Mouse (Mus musculus) embryonic facial prominence, embryonic 15.5 days (tissue): ENCODE data around the gene H6pd. TPM values are rescaled to one million over a fixed set of nuclear protein-coding genes. Genes with fewer than 3 reads are reported as not detected.

Source experiments
- ATAC-seq: fragments of 200-750 bp; cut with Nextera tagmentation; 2 replicates; pipeline ENCODE4 v1.8.0; 2017; ENCODE audit warnings: low read depth, moderate TSS enrichment; ENCODE audit not compliant: insufficient number of reproducible peaks, low FRiP score, low TSS enrichment
- H3K27ac ChIP-seq: fragments of 300-500 bp; sonication (generic); replicated peaks from 2 replicates; pipeline ENCODE4 v1.5.1; 2015; ENCODE audit warnings: mild to moderate bottlenecking, inconsistent platforms
- H3K27me3 ChIP-seq: fragments of 300-500 bp; sonication (generic); 2 replicates; pipeline ENCODE4 v1.6.1; 2015; ENCODE audit warnings: inconsistent platforms
- H3K36me3 ChIP-seq: fragments of 300-500 bp; sonication (generic); 2 replicates; pipeline ENCODE4 v1.6.1; 2015; ENCODE audit warnings: mild to moderate bottlenecking, inconsistent platforms
- H3K4me1 ChIP-seq: fragments of 300-500 bp; sonication (generic); 2 replicates; pipeline ENCODE4 v1.6.1; 2015; ENCODE audit warnings: inconsistent platforms
- H3K4me2 ChIP-seq: fragments of 300-500 bp; sonication (generic); replicated peaks from 2 replicates; pipeline ENCODE4 v1.6.1; 2015; ENCODE audit warnings: mild to moderate bottlenecking, inconsistent platforms
- H3K4me3 ChIP-seq: fragments of 300-500 bp; sonication (generic); replicated peaks from 2 replicates; pipeline ENCODE4 v1.5.1; 2015; ENCODE audit warnings: mild to moderate bottlenecking, inconsistent platforms
- H3K9ac ChIP-seq: fragments of 300-500 bp; sonication (generic); 2 replicates; pipeline ENCODE4 v1.6.1; 2015; ENCODE audit warnings: inconsistent platforms
- H3K9me3 ChIP-seq: fragments of 300-500 bp; sonication (generic); replicated peaks from 2 replicates; pipeline ENCODE4 v1.6.1; 2016; ENCODE audit warnings: inconsistent platforms
- WGBS: fragments of 180-500 bp; shearing (Covaris S2); methylation state at CpG from one replicate; pipeline ENCODE4 v1.1.7; 2015; 5-methylcytosine and 5-hydroxymethylcytosine counted together
- polyA plus RNA-seq: library from polyadenylated mRNA; unstranded; fragments of >200 nt; fragmentation: Nextera tagmentation; extraction: Ambion mirVana; gene quantifications from 2 replicates; pipeline ENCODE4 v1.2.1, GENCODE M21; 2015

The H6pd gene
- 12.1 and 12.2 TPM in 2 replicates for polyA plus RNA-seq

DNA sequence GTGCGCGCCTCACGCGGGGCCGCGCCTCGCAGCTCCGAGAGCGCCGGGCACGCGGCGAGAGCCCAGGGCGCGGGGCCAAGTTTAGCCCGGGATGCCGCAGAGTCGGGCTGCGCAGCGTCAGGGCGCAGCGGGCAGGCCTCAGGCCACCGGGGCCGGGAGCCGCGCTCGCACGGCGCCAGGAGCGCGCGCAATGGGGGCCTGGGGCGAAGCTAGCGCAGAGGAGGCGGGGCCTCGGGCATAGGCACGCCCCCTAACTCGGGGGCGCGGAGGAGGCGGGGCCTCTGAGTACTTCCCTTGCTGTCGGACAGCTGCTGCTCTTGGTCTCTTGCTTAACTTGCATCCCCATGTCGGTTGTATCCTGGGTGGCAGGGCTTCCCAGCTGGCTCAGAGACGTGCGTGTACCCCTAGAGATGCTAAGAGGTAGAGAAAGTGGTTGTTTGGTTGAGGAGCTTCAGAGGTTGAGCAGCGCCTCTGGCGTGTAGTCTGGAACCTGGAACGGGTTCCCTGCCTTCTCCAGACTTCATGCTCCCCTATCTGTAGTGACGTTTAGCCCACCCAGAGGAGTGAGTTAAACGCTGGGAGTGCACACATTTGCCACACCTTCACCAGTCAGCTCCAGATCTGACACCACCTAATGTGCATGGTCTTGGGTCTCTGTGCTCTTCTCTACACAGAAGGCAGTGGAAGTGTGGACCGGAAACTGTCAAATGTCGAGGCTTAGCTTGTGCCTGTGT lies at the start of gene H6pd:
TSS of gene H6pd (minus strand) at position 171 of the 734 bp plus-strand sequence.
- H3K4me3 ChIP-seq, result peak within 1 kb of the TSS; percentile 73
- H3K4me1 ChIP-seq, result peaks cover 20% of the 10 kb centered on the region
- no peaks in the 10 kb centered on the region for H3K36me3 ChIP-seq
- WGBS, result 4% methylated on average over 52 of the region's 52 CpGs
- no peaks in the 10 kb centered on the region for H3K27me3 ChIP-seq
- peak within 1 kb of the TSS; percentile 79 for H3K9ac ChIP-seq
- H3K9me3 ChIP-seq, result no peaks in the 10 kb centered on the region
- H3K27ac ChIP-seq, result peak within 1 kb of the TSS; percentile 93
- peak; percentile 86 for ATAC-seq
- peak within 1 kb of the TSS; percentile 81 for H3K4me2 ChIP-seq

DNA sequence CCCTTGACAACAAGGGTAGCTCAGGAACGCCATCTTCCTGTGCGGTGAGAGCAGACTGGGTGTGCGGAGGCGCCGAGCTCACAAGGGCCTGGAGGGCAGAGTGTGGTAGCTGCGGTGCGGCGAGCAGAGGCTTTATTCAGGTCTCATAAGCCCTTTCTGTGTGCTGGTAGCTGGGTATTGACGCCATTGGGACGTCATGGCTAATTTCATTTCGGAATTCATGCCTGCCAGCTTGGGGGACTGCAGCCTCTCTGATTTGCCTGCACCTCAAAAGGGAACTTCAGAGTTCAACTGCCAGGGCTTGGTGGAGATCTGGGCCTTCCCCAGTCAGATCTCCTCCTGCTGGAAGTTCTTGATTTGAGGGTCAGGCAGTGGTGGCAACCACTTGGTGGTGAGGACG lies 48.9 kb upstream of the H6pd start:
- H3K4me1 ChIP-seq, result peaks cover 31% of the 10 kb centered on the region
- ATAC-seq, result no peak

DNA sequence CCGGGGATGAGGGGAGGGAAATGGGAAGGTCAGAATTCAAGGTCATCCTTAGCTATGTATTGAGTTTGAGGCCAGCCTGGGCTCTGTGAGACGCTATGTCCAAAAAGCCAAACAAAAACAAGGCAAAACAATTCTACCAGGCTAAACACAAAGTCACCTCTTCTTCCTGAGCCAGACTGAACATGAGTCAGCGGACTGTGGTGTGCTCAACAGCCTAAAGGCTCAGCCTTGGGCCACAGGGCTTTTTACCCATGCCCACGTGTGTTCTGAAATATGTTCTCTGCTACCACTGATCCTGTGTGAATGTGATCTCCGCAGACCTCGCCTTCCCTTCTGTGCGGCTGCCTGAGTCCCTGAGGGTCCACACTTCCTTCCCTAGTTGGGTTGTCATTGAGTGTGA lies 47.3 kb upstream of the H6pd start:
- Histone ChIP-seq H3K4me3 (no peak overlapping the region), H3K9me3 (no peaks in the 10 kb centered on the region), H3K4me2 (no peak overlapping the region), H3K4me1 (peaks cover 22% of the 10 kb centered on the region), H3K27me3 (no peaks in the 10 kb centered on the region), H3K27ac (no peak overlapping the region), H3K36me3 (no peaks in the 10 kb centered on the region), H3K9ac (no peak overlapping the region)
- 74% methylated on average over 7 of the region's 7 CpGs for WGBS
- ATAC-seq, result no peak

More for the DNA sequence above, 48.9 kb upstream of the H6pd start:
- Histone ChIP-seq H3K27ac (no peak overlapping the region), H3K27me3 (no peaks in the 10 kb centered on the region), H3K4me3 (no peak overlapping the region), H3K9me3 (no peaks in the 10 kb centered on the region), H3K9ac (no peak overlapping the region), H3K36me3 (no peaks in the 10 kb centered on the region), H3K4me2 (no peak overlapping the region)
- 91% methylated on average over 12 of the region's 12 CpGs for WGBS

DNA sequence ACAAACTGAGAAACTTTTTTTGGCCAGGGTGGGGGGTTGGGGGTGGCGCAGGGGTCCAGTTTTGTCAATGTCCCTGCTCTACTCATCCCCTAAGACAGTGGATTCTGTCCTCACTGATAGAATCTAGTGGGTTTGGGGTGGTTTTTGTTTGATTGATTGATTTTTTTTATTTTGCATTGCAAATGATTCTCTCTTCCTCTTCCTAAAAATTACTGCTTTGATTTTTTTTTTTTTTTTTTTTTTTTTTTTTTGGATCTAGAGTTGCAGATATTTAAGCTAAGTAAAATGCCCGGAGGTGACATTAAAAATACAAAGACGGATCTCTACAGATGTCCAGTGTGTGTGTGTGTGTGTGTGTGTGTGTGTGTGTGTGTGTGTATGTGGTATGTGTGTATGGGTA lies 43.6 kb upstream of the H6pd start:
- ATAC-seq, result no peak
- Histone ChIP-seq H3K9ac (no peak overlapping the region), H3K4me1 (peaks cover 20% of the 10 kb centered on the region), H3K27ac (no peak overlapping the region), H3K27me3 (peaks cover 9% of the 10 kb centered on the region), H3K9me3 (no peaks in the 10 kb centered on the region), H3K36me3 (no peaks in the 10 kb centered on the region), H3K4me2 (no peak overlapping the region), H3K4me3 (no peak overlapping the region)
- 86% methylated on average over 3 of the region's 3 CpGs for WGBS

DNA sequence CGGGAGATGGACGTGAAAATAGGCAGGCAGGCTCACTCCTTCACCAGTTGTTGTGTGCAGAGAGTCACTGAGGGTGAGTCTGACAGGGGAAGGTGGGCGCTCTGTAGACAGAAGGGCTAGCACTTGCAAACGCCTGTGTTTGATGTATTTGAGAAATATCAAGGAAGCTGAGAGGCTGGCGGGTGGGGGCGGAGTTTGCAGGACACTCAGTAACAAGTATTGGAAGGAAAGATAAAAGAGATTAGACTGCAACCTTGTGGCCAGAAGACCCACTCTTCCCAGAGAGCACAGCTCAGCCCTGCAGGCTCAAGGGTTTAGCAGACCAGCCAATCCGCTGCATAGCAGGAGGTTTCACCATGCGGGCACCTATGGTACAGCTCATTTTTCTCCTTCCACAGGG lies 42.7 kb upstream of the H6pd start:
- 77% methylated on average over 8 of the region's 8 CpGs for WGBS
- no peak overlapping the region for H3K9ac ChIP-seq
- no peak overlapping the region for H3K4me2 ChIP-seq
- no peaks in the 10 kb centered on the region for H3K36me3 ChIP-seq
- ATAC-seq, result no peak
- H3K27me3 ChIP-seq, result peaks cover 10% of the 10 kb centered on the region
- peaks cover 22% of the 10 kb centered on the region for H3K4me1 ChIP-seq
- H3K27ac ChIP-seq, result no peak overlapping the region
- no peaks in the 10 kb centered on the region for H3K9me3 ChIP-seq
- no peak overlapping the region for H3K4me3 ChIP-seq

DNA sequence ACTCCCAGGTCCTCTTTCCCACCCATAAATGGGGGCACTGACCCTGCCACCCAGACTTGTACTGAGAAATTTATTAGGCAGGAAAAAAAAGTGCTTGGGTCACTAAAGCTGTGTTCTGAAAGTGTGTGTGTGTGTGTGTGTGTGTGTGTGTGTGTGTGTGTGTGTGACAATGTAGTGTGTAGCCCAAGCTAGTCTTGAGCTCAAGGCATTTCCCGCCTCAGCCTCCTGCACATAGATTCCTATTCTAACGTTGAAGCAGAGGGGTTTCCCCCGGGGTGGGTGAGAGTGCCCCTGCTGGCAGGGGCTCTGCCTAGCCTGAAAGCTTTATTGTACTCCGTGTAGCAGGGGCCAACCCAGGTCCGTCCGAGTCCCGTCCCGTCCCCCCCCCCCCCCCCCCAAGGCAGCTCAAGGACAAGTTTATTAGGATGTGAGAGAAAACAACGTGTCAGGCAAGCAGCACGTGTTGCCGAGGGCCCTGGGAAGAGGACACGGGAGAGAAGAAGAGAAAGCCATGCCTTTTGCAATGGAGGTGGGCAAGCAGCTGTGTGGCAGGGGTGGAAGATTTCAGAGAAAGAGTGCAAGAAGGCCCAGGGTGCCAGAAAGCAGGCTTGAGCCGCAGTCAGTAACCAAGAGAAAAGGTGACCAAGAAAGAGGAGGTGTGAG lies 40.9 kb upstream of the H6pd start:
- 21% methylated on average over 13 of the region's 13 CpGs for WGBS
- Histone ChIP-seq H3K9me3 (no peaks in the 10 kb centered on the region), H3K27ac (peak overlapping the region; percentile 55; the same call in 1 of the 2 replicates), H3K4me1 (peaks cover 22% of the 10 kb centered on the region), H3K27me3 (peaks cover 10% of the 10 kb centered on the region), H3K4me3 (peak overlapping the region; percentile 54), H3K4me2 (peak overlapping the region; percentile 95; the same call in 1 of the 2 replicates), H3K9ac (no peak overlapping the region), H3K36me3 (no peaks in the 10 kb centered on the region)
- no peak for ATAC-seq

DNA sequence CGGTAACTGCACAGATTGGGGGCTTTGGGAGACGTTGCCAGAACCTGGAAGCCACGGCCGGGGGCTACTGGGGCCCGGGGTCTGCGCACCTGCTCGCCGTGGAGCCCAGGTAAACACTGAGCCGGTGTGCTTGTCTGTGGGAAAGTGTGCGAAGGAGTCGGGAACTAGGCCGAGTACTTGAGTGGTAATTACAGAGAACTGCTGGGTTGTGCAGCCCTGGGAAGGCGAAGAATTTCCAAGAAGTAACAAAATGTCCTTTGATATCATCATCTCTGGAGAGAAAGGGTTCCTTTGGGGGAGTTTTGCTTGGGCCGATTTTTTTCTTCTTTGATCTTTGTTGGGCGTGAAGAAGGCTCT lies 40.3 kb upstream of the H6pd start:
- H3K27me3 ChIP-seq, result peaks cover 10% of the 10 kb centered on the region
- H3K4me1 ChIP-seq, result peaks cover 22% of the 10 kb centered on the region
- peak overlapping the region; percentile 54 for H3K4me3 ChIP-seq
- 15% methylated on average over 15 of the region's 15 CpGs for WGBS
- H3K27ac ChIP-seq, result peak overlapping the region; percentile 55
- no peak for ATAC-seq
- no peaks in the 10 kb centered on the region for H3K9me3 ChIP-seq
- 0 out of 2 replicates have a peak overlapping the region, but pooled peaks have one; percentile 40 for H3K9ac ChIP-seq
- no peaks in the 10 kb centered on the region for H3K36me3 ChIP-seq
- H3K4me2 ChIP-seq, result peak overlapping the region; percentile 95

DNA sequence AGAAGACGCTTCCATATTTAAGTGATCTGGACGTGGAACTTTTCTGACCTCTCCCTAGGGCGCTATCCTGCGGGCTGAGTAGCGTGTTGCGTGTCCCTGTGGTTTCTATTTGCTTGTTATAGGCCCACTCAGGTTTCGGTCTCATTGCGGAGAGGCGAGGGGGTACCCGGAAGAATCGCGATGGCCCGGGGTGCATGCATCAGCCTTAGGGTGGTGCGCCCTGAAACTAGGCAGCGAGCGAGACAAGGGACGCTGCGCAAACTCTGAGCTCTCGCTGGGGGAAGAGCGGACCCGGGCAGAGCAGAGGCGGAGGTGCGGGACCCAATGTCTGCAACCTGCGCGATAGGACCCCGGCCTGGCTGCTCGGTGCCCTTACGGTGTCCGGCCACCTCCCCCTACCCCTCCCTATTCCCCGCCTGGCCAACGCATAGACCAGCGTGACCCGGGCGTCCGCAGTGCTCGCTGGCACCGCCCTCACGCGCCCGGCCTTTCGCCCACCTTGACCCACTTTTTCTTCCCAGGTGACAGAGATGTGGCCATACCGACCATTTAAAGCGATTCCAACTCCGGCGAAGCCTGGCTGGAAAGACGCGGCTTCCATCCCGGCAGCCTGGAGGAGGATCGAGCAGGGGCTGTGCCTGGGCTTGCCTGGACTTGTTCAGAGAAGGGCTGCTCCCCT lies 39.8 kb upstream of the H6pd start:
- H3K9ac ChIP-seq, result peak overlapping the region; percentile 40
- no peaks in the 10 kb centered on the region for H3K9me3 ChIP-seq
- peak overlapping the region; percentile 55 for H3K27ac ChIP-seq
- peak overlapping the region; percentile 95 for H3K4me2 ChIP-seq
- peak overlapping the region; percentile 54 for H3K4me3 ChIP-seq
- H3K36me3 ChIP-seq, result no peaks in the 10 kb centered on the region
- peaks cover 22% of the 10 kb centered on the region for H3K4me1 ChIP-seq
- 1% methylated on average over 49 of the region's 49 CpGs for WGBS
- H3K27me3 ChIP-seq, result peaks cover 10% of the 10 kb centered on the region
- no peak for ATAC-seq

DNA sequence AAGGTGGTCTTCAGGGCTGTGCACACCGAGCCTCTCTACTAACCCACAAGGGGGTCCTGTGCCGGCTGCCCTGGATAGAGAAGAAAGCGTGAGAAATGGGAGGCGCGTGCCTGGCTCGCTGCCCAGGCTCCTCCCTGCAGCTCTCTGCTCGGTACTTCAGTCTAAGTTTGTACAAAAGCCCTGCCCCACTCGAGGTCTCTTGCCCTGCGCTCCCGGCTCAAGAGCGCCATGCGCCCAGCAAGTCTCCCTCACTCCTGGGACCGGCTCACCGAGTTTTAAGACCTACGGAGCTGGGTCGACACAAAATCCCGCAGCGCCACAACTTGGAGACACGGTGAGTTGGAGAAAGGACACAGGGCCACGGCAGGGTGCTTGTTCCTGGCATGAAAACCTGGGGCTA lies 39.2 kb upstream of the H6pd start:
- no peaks in the 10 kb centered on the region for H3K36me3 ChIP-seq
- H3K9ac ChIP-seq, result peak overlapping the region; percentile 40
- peak overlapping the region; percentile 54 for H3K4me3 ChIP-seq
- H3K4me1 ChIP-seq, result peaks cover 22% of the 10 kb centered on the region
- WGBS, result under 1% methylated on average over 20 of the region's 20 CpGs
- peak overlapping the region; percentile 95 for H3K4me2 ChIP-seq
- peaks cover 10% of the 10 kb centered on the region for H3K27me3 ChIP-seq
- peak overlapping the region; percentile 55; the same call in 1 of the 2 replicates for H3K27ac ChIP-seq
- ATAC-seq, result no peak
- no peaks in the 10 kb centered on the region for H3K9me3 ChIP-seq

DNA sequence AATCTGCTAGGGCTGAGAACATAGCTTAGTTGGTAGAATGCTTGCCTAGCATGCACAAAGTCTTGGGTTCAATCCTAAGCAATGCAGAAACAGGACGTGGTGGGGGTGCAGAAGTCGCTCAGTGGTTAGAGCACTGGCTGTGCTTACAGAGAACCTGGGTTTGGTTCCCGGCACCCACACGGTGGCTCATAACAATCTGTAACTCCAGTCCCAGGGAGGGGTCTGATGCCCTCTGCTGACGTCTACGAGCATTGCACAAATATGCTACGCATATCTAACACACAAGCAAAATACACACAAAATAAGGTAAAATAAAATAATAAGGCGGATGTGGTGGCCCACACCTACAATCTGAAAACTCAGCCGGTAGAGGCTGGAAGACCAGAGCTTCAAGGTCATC lies 34.8 kb upstream of the H6pd start:
- ATAC-seq, result no peak
- no peak overlapping the region for H3K27ac ChIP-seq
- H3K9me3 ChIP-seq, result no peaks in the 10 kb centered on the region
- WGBS, result 94% methylated on average over 9 of the region's 9 CpGs
- H3K27me3 ChIP-seq, result peaks cover 10% of the 10 kb centered on the region
- no peak overlapping the region for H3K4me3 ChIP-seq
- no peaks in the 10 kb centered on the region for H3K36me3 ChIP-seq
- H3K4me1 ChIP-seq, result peaks cover 14% of the 10 kb centered on the region
- H3K4me2 ChIP-seq, result no peak overlapping the region
- H3K9ac ChIP-seq, result no peak overlapping the region

DNA sequence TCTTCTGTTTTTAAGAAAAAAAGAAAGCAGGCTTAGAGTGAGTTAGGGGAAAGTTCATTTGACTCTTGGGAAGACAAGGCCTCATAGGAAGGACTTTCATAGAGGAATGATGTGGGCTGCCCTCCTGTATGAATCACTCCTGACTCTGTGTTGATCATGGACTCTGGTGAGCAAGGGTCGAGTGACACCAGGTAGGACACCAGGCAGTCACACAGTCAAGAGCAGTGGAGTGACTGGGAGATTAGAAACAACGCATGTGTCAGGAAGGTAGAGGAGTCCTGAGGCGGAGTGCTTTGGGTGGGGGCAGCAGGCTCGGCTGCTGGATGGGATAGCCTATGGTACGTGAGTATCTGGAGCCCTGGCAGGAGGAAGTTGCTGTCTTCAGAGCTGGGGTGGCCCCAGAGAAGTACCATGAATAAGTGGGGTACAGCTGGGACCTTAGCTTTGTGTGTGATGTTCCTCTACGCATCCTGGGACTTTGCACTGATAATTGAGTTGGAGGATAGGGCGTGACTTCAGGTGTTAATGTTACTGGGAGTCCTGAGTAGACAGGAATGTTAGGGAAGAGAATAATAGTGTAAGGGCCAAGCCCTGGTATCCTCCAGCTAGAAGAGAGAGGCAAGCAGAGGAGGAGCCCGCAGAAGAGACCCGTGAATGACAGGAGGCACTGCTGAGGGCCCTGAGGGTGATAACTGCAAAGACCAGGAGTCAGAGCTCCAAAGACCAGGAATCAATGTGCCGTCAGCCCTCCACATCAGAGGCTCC lies 32.7 kb upstream of the H6pd start:
- H3K4me1 ChIP-seq, result no peaks in the 10 kb centered on the region
- no peak overlapping the region for H3K27ac ChIP-seq
- H3K27me3 ChIP-seq, result no peaks in the 10 kb centered on the region
- 72% methylated on average over 10 of the region's 10 CpGs for WGBS
- H3K36me3 ChIP-seq, result no peaks in the 10 kb centered on the region
- ATAC-seq, result no peak
- no peak overlapping the region for H3K9ac ChIP-seq
- no peaks in the 10 kb centered on the region for H3K9me3 ChIP-seq
- H3K4me2 ChIP-seq, result no peak overlapping the region
- no peak overlapping the region for H3K4me3 ChIP-seq
